Mouse (Mus musculus) naive thymus-derived CD4-positive, alpha-beta T cell, adult 2 months (primary cell): ENCODE measurements around the gene Parp14.

Experiments used
- DNase-seq: peaks from one replicate; pipeline ENCODE4 v3.0.0-alpha.2; 2011; ENCODE audit warnings: low read depth

The Parp14 gene

DNA sequence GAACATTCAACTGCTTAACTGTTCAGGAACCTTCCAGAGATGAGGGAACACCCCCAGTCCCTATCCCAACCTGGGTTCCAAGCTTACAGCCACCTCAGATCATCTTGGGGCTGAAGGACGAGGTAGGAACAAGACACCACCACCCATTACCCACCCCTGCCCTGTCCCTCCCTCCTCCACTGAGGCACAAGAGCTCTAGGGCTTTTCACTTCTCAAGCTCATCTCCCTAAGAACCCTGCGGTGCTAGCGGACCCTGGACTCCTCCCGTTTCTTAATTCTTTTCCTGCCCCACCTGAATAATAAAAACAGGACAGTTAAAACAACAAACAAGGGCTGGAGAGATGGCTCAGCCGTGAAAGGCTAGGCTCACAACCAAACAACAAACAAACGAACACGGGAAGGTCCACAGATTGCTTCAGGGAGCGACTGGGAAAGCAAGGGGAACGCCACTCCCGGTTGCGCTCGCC lies 730 bp downstream of the Parp14 start:
- peak; percentile 43 for DNase-seq

DNA sequence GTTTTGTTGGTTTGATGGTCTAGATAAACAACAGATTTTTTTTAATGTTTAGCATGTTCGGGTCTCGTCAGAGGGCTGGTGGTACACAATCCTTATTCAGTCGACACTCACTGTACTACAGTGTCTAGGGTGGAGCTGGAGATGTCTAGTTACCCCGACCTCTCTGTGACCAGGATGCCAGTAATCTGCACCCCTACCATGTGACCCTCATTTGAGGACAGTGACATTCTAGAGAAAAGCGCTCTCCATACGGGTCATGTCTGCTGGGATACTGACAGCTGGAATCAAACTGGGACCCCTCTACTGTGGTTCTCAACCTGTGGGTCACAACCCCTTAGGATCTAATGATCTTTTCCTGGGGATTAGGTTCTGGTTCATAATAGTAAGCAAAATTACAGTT lies 1.7 kb downstream of the Parp14 start:
- DNase-seq = peak; percentile 23

DNA sequence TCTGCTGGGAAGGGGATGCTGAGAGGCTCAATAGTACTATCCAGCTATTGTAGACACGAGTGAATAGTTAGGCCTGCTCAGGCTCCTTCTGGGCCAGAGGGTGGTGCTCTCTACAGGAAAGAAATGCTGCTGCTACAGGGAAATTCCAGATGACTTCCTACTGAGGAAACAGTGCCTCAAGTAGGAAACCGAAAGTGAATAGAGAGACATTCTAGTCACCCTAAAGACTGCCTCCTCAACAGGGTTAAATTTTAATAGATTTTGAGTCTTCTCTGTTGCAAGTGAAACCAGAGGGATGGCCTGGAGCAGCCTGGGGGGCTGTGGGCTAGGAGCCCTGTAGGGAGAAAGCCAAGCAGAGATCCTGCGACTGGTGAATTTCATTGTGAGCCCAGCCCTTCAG lies 2.2 kb downstream of the Parp14 start:
- DNase-seq = peak; percentile 65

DNA sequence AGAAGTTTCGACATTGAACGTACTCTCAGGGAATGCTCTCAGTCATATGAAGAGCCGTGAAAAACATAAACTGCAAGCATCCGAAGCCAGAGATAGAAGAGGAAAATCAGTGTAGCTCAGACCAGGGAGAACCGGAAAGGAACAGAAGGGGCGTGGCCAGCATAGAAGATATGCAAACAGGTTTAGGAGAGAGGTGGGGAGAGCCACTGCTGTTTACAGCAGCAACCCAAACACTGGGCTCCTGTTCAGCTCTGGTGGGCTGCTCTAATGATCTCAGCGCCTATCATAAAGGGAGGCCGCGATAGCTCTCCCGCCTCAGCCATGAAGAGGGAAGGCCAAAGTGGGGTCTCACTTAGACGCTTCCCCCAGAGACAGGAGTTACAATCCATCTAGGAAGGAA lies 3.6 kb downstream of the Parp14 start:
- no peak for DNase-seq

DNA sequence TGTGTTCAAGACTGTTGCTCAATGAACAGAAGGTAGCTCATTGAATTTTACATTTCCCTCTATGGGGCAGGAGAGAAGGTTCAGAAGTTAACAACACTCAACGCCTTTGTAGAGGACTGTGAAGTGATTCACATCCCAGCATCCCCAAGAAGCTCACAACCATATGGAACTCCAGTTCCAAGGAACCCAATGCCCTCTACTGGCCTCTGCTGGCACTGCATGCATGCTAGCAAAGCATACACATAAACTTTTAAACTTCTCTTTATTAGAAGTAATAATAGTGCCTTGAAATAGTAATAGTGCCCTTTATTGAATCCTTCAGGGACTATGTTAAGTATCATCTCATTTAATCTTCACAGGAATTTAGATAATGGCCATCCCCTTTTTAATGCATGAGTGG lies 9.3 kb downstream of the Parp14 start:
- peak; percentile 39 for DNase-seq

DNA sequence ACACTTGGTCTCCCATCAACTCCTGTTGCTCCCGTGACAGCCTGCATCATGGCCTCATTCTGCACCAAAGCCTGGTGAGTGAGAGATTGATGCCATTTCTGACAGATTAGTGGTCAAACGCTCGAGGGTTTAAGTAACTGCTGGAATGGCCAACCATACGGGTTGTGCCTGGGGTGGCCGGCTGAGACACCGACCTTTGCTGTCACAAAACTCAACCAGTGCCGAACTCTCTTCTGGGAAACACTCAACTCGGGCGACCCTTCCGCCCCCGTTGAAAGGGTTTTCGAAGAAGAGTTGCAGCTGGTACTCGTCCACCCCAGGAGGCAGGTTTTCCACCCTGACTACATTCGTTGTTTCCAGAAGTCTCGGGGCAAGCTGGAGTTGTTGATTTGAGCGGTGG lies 11.1 kb downstream of the Parp14 start:
- no peak for DNase-seq

DNA sequence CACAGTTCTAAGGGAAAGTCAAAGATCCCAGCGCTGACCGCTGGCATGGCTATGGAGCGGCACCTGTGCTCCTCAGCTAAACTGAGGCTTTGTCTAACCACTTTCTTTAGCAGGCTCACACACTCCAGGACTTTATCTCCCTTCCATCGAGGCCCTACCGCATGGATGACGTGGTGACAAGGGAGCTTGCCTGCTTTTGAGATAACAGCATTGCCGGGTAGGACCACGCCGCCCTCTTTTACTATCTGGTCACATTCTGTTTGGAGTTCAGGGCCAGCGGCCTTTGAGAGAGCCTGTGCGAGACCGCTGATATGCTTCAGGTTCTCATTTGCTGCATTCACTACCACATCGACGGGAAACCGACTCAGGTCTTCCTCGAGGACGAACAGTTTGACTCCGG lies 14.6 kb downstream of the Parp14 start:
- DNase-seq = no peak

DNA sequence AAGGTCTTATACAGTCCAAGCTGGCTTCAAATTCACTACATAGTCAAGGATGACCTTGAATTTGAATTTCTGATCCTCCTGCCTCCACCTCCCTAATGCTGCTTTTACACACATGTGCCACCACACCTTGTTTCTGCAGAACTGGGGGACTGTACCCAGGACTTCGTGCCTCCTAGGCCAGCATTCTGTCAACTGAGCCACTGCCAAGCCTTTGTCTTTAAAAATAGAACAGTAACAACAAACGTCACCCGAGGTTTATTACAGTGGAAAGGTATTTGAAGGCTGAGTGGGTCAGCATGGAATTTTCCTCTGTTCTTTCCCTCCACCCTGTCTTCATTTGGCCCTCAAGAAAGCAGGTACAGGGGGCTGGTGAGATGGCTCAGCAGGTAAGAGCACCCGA lies 15.5 kb downstream of the Parp14 start:
- DNase-seq = no peak

DNA sequence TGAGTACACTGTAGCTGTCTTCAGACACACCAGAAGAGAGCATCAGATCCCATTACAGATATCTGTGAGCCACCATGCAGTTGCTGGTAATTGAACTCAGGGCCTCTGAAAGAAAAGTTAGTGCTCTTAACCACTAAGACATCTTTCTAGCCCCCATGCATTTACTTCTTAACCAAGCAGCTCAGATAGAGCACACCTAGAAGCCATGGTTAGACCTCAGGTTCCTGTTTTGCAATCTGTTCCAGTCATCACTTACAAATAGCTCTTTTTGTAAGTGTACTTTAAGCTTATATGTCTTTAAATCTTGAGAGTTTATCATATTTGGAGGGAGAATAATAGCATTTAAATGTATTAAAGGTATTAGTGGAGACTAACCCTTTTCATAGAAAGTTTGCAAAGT lies 24.2 kb downstream of the Parp14 start:
- no peak for DNase-seq

DNA sequence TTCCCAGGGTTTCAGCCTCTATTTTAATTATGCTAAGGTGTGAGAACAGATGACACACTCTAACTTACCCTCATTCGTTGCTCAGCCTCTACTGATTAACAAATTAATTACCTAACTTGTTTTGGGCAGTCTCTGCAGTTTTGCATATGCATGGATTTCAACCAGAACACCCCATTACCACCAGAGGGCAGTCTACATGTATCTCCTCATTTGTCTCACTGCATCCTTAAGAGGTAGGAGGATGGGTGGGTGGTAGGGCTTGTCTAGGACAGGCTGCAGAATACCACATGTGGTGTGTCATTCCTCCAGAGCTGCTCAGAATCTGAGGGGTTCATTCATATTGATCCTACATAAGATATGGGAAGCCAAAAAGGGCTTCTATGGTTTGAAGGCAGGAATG lies 31.7 kb downstream of the Parp14 start:
- peak; percentile 70 for DNase-seq

DNA sequence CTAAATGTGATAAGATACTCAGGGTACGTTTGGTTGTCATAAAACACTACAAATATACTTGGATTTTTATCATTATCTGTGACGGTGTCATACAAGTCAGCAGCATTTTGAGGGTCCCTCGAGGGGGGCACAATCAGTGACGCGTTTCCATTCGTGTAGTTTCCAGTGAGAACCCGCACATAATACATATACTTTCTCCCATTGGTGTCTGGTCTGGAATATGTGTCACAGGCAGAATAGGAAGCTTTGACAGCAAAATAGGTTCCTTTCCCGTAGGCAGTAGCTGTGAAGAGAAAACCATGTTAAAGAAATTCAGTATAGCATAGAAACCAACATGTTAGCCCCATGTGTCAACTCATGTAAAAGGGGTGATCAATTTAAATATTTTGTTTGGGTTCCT lies 36.7 kb downstream of the Parp14 start:
- no peak for DNase-seq

DNA sequence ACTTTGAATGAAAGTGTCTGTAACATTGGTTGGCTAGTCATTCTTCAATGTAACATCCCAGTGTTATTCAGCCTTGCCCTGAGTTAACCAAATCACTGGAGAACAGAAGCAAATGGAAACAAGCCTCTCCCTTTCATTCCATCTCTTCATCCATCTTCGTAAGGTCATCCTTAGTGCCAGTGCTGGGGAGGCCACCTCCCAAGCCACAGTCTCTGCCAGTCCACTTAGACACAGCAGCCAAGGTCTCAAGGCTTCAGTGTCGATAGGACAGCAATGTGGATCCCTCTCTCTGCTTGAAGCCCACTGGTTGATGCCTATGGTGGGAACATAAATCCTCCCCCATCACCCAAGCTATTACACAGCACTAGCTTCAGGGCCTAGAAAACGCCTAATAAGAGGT lies 38.4 kb downstream of the Parp14 start:
- DNase-seq = no peak

DNA sequence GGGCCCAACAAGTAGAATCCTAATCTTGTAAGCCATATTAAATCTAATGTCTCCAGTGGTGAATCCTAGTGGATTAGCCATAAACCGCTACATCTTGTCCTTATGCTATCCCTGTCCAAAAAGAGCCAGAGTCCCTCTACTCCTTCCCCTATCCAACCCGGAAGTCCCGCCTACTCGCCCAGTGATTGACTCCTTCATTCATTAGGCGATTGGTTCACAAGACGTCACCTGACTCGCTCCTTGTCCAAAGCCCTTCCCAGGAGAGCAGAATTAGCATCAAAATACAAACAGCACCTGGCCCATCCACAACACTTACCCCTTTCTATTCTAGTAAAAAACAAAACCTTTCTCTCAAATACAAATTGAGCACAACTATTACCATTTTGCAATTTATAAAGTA lies 41.3 kb downstream of the Parp14 start:
- no peak for DNase-seq

DNA sequence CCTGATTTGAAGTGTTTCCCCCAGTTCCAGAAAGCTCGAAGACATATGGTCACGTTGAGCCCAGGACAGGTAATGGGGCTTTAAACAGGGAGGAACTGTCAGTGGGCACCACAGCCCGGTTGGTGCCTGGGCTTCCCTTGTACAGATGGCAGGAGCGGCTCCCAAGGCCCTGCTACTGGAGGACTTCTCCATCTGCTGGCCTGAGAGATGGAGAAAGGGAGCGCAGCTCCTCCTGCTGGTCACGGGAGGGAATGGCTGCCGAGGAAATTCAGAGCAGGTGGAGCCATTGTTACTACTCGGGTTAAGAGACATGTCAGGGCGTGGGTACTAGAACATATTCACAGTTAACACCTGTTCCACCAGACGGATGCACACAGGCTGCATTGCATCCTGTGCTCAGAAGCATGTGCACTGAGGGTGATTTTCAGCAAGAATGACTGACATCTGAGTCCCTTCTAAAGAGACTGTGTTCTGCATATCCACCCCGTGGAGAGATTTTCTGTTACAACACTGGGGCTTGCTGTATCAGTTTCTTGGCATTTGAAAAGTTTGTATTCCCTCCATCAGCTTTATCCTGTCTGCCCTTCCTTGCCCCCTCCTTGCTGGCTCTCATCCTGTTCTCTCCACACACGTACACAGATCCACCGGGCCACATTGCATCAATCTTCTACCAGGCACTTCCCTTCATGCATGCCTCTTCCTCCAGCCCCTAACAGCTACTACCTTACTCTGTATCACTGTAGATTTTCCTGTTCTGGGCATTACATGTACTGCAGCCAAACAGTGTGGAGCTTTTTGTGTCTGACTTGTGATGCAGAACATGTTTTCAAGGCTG lies 53.9 kb downstream of the Parp14 start:
- DNase-seq = peak; percentile 89

DNA sequence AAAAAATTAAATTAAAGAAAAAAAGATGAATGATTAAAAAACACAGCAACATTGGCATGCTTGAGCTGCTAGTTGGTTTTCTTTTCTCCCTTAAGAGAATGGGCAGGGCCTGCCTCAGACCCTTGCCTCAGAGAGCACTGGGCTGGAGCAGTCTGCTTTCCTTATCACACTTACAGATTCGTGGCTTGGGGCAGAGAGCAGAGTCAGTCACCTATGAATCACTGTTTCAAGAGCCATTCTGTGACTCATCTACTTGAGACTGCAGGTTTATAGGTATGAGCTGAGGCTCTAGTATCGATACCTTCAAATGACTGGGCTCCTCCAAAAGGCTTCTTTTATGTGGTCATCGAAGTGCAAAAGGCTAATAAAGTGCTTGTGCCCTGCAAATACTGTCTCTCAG lies 58.2 kb downstream of the Parp14 start:
- DNase-seq = no peak

DNA sequence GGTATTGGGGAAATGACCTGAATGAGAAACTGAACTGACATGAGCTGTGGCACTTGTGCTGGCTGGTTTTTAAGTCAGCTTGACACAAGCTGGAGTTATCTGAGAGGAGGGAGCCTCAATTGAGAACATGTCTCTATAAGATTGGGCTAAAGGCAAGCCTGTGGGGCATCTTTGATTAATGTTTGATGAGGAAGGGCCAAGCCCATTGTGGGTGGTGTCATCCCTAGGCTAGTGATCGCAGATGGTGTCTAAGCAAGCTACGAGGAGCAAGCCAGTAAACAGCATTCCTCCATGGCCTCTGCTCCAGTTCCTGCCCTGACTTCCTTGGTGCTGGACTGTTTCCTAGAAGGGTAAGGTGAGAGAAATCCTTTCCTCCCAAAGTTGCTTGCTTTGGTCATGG lies 62.5 kb downstream of the Parp14 start:
- DNase-seq = no peak

DNA sequence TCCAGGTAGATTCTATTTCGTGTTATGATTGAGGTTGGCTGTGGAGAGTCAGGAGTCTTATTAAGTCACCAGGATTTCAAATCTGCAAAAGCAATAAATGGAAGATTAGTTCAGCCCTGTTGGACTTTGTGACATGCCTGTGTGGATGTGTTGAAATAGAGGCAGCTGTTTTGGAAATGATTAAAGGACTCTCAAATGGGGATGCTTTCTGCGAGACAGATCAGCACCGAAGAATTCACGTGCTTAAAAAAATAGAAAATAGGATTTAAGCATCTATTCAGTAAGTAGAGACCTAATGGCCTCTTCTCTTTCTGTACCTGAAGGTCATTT lies 63.7 kb downstream of the Parp14 start:
- no peak for DNase-seq

DNA sequence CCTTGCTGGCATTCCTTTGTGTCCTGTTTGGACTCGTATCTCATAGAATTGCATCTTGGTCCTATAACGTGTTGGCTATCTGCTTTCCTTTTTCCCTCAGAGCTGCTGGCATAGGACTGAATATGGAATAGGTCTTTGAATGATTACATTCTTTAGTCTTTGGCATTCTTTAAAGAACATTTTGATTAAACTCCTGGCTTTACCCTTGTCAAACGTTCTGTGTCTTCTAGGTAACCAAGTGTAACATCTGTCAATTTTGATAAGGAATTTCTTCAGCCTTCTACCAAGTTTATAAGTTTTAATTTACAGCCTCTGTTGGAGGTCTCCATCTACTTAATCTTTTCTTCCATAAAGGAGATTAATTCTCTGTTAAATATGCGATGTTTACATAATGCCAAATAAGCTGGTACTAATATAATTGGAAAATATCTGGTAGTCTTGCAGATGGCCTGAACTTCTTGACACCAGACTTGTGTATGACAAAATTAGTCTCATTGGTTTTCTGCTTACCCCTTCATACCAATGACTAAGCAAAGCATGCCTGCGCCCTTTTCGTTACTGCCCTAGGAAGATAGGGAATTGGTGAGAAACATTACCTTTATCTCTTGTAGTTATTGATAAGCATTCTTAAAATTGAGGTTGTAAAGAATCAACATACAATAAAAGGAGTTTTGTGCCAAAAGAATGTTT lies 64.2 kb downstream of the Parp14 start:
- no peak for DNase-seq

DNA sequence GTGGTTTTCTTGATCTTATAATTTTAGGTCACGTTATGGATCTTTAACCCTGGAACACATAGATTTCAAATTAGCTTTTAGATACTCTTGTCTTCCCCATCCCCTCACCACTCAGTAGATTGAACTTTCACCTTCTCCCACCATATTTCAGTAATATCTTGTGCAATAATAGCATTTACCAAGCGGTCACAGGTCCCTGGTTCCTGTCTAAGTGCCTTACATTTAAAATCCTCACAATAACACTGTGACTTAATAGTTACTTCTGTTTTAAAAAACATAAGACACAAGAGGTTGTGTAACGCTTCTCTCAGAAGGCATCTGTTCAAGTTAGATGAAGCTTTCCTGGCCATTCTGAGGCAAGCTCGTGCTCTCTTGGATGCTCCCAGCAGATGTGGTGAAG lies 67.6 kb downstream of the Parp14 start:
- DNase-seq = no peak

DNA sequence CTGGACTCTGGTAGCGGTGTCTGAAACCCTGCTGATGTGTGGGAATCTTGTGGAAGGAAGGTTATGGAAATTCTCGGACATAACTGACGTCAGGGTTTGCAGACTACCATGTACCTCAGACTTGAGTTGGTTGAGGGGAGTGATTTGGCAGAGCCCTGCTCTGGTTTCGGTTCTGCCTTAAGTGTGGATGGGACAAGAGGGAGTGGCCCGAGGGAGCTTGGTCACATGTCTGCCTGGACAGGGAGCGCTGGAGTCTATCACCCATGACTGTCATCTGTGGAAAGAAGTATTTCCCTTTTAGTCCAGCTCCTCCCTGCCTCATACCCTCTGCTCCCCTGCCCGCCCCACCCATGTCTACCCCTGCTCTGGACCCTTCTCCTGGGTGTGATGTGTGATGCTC lies 69.2 kb downstream of the Parp14 start:
- DNase-seq = no peak

DNA sequence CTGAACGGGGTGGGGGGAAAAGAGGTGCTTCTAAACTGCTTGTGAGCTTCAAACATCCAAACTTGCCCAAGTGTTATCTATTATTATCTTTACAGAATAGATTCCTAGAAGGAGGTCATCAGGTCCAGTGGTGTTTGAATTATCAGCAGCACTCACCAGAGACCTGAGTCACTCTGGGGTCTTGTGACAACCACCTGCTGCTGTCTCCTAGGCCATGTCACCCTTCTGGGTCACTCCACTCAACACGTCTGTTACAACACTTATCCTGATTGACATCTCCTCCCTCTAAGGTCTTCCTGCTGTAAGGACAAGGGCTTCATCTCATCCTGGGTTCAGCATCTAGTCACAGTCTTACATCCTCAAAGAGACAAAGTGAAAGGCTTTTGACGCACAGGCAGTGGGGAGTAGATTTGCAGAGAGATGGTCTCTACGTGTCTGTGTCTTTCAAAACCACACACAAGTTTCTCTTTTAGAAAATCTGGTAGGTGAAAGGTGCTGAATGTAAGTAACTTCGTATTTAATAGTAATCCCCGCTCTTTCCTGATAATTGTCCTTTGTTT lies 79.3 kb downstream of the Parp14 start:
- DNase-seq = peak; percentile 54

DNA sequence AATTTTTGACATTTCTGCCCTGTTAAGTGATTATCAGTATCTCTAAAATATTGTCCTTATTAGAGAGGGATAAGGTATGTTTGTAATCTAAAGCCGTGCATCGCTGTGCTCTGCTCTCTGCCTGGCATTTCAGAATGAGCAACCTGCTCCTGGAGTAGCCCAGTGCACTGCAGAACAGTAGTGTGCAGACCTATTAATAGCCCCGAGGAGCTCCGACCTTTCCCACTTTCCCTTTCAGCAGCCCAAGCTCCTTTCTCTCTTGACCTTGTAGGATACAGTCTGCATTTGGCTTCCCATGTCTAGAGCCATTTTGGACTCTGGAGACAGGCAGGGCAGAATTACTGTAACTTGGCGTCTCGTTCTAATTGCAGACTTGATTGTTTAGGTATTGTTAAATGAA lies 83.0 kb downstream of the Parp14 start:
- no peak for DNase-seq

DNA sequence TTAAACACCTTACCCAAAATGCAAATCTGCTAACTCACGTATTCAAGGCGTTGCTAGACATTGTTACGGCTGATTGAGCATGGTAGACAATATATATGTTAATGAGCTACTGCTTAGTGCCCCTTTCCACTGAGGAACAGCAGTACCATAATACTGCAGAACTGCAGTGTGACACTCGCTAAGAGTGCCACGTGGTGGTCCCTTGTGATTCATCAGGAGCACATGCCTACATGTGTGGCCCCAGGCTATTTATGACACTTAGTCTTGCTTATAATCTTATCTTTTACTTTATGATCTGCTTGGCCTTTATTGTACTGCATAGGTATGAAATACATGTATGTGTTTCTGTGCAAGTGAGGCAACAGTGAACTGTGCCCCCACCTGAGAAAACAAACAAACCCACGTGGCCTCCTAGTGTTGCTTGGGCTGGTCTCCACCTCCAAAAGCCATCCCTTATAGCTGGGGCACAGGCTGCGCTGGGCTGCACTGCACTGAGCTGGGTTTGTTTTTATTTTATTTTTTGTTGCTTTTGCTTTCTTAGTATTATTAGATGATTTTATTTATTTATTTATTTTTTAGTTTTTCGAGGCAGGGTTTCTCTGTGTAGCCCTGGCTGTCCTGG lies 83.7 kb downstream of the Parp14 start:
- DNase-seq = no peak
